Mouse (Mus musculus) layer of hippocampus, adult 9-11 months (tissue): ENCODE measurements around the gene Nkd1.

Source experiments
- DNase-seq: peaks from one replicate; pipeline ENCODE4 v3.0.0; 2022

Gene Nkd1

DNA sequence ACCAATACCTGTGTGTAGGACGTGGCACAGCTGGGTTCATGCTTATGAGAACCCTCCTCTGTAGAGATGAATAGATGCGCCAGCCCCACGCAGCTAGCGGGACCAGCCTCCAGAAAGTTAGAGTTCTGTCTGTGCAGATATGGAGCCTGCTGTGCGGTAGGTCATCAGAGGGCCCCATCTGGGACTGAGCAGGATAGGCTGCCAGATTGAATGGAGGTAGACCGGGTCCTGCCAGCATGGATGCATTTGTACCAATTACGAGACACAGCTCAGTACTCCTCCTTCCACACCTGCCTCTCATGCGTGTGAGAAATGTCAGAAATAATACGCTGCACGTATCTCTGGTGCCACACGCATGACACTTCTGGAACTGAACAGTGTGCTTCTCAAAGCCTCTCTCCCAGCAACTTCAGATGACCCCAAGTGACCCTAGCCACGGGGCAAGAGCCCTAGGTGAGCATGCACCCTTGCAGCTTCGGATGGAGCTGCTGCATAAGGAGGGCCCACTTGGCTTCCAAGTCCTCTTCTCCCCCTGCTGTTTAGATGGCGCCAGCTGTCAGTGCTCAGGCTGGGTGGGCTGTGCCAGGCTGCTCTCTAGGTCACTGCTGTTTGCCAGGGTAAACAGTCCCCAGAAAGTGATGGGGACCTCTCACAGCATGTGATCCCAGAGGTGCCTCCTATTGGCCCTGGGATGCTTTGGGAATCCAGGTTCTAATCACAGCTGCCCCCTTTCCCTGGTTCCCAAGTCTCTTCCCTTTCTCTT is 57.4 kb downstream of the Nkd1 start:
- no peak for DNase-seq

DNA sequence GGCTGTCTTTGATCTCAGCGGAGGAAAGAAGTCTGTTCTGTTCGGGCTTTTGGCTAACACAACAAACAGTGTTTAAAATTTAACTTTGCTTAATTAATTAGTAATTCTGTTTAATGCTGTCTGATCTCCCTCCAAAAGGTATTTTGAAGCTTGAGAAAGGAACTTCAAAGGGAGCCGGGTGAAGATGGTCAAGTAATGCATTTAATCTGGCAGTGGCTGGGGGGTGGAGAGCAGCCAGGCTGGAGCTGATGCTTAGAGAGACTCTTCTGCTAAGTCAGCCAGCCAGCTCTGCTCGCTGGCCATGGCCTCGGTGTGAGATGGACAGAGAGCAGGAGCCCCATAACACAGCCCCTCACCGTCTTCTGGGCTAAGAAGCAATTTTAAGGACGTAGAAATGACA is 58.1 kb downstream of the Nkd1 start:
- DNase-seq, result no peak

DNA sequence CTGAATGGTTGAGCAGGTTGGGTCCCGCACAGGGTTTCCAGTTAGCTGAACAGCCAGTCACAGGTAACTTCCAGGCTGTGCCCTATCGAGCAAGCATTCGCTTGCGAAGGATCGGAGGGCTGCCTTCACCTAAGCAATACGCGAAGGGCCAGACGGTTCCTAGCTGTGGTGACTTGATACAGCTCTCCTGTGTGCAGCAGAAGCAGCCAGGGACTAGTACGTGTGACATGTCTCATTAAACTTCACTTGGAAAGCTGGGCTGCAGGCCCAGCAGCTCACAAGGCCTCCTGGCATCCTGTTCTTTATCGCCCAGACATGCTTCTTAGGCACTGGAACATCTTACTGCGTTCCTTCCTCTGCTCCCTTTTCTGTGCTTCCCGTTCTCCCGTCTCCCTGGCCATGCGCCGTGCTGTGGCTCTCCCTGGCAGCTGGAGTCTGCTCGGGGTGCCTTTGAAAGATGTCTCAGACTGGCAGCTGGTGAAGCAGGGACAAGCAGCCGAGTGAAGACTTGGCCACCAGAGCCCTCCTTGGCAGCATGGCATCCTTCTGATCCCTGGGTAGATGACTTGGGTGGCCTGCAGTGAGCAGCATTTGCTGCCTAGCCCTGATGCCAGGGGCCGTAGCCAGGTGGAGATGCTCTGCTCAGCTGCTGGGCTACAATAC is 58.6 kb downstream of the Nkd1 start:
- no peak for DNase-seq

DNA sequence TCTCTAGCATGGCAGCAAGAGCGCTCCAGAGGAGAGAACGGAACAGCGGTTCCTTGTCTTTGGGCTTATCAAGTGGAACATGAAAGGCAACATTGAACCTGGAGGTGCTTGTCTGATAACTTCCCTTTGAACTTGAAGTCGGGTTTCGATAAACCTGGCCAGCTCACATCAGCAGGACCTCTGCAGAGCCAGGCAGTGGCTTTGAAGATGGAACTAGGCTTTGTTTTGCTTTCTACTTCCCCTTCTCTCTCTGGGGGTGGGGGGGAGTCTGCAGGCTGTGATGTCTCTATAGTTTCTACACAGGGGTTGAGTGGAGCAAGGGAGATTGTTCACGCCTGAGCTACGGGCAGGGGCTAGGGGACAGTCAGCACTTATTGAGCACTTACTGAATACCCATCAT is 59.6 kb downstream of the Nkd1 start:
- DNase-seq, result no peak

DNA sequence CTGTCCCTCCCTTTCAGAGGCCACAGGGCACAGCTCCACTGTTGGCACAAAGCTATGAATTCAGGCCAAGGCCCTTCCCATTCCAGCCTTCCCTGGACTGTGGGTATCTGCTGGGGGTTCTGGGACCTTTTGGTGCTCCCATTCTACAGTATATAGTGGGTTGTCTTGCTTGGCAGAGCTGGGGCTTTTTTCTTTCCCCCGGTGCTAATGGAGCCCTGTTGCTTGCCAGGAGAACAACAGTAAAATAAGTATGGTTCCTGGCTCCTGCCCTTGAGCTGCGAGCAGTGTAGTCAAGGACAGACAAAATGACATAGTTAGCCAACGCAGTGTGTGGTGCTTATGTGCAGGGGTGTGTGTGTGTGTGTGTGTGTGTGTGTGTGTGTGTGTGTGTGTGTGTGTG is 62.7 kb downstream of the Nkd1 start:
- DNase-seq, result no peak

DNA sequence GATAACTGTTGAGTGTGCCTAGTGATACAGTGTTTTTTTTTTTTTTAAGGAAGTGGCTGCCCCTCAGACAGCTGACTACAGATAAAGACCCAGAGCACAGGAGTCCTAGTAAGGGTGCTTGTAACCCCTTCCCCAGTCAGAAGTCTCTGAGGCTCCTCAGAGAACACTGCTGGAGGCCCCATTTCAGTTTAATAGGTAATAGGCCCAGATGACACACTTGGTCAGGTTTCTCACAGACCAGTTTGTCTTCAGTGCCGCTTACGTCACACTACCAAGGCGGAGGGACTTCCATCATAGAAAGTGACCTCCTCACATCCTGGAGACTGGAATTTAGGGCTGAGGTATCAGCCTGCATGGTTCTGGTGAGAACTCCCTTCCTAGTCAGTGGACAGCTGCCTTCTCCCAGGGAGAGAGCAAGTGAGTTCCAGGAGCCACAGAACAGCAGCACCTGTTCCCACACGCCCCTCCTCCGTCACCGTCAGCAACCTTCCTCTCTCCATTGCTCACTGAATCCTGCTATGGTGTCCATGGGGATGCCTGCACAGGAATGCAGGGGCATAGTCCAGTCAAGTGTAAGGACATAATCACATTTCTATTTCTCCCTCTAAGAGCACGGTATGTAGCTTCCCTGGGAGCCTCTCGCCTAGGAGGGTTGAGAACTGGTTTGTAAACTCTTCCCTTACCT is 67.2 kb downstream of the Nkd1 start:
- no peak for DNase-seq

GRCm38 (mm10) chr8:88590226-88590625 is 69.1 kb downstream of the Nkd1 start:
- DNase-seq, result no peak

DNA sequence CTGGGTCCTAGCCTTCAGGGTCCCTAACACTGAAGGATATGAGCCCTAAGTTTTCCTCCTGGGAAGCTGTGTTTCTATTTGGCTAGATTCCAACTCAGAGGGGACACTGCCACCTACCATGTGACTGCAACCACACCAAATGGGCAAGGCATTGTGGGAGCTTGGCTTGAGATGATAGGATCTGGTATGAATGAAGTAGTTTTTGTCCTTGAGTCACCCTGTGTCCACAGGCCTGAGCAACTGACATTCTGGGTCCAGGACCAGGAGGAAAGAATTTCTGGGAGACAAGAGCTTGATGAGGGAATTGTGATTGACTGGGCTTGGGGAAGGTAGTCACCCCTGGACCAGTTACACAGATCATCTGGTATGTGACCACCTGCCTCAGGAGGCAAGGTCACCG is 72.8 kb downstream of the Nkd1 start:
- no peak for DNase-seq

DNA sequence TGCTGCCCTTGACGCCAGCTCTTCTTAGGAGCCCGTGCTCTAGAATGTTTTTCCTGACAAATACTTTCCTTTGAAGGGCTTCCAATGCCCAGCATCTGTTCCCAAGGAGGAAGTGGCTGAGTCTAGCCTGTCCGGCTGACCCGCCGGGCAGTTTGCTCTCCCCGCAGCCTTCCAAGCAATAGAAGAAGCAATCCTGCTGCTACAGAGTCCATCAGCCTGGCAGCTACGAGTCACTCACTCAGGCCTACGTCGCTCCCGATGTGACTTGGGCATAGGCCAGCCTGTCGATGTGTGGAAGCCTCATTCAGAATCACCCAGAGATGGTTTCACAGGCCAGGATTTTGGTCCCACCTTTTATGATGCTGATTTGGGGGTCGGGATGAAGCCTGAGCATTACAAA is 74.9 kb downstream of the Nkd1 start:
- DNase-seq, result no peak

DNA sequence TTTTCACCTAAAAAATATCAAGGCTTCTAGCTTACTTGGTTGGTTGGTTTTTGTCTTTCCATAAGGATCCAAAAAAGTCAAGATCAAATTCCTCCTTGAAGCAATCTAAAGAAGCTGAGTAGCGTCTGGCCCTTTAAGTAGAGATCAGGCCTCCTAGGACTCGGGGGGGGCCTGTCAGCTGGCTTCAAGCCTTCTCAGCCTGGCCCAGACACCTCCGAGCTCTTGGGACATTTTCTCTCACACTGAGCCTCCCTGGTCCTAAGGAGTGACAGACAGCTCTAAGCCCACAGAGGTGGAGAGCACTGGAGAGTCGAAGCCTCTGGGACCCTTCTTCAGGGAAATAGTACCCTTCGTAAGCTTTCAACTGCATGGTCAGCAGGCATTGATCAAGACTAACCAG is 77.4 kb downstream of the Nkd1 start:
- DNase-seq, result no peak

DNA sequence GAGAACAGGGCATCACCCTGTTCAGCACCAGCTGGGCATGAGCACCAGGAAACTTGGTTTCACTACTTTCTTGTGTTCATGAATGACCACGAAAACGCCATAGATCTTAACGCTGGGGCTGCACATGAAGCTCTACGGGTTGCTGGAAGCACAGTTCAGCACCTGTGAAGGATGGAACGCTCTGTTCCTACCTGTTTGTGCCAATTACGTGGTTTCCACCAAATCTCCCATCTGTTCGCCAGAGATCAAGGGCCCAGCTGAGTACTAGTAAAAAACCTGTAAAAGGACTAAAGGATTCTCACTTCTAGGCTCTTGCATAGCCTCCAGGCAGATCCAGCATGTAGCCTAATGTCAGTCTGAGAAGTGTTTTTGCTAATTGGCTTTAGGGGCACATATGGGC is 78.3 kb downstream of the Nkd1 start:
- no peak for DNase-seq

DNA sequence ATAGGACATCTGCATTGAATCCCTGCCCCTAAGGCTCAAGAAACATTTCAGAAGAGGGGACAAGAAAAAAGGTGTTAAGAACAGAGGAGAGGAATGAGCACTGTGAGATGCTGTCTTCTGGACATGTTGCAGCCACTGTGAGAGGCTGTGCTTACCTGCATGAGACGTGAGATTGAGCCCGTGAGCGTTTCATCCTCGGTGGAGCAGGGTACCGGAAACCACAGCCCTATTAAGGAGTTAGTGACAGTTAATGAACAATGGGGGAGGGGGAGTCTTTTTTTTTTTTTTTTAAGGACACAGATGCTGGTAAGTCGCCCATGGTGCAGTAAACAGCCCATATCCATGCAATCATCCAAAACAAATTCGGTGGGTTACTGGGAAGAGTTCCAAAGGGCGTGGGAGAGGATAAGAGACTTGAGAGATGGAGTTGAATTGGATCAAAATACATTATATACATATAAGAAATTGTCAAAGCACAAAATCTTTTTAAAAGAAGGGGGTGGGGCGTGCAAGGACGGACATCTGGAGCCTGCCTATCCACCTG is 82.4 kb downstream of the Nkd1 start:
- DNase-seq, result no peak

GRCm38 (mm10) chr8:88604065-88605038 is 83.2 kb downstream of the Nkd1 start:
- DNase-seq, result peak; percentile 33

- no peak for DNase-seq
Measured at GRCm38 (mm10) chr8:88605361-88606040, 84.3 kb downstream of the Nkd1 start.

- no peak for DNase-seq
Measured at GRCm38 (mm10) chr8:88609036-88609435, 87.9 kb downstream of the Nkd1 start.

GRCm38 (mm10) chr8:88610271-88610670 is 89.1 kb downstream of the Nkd1 start:
- no peak for DNase-seq

GRCm38 (mm10) chr8:88614981-88615380 is 93.8 kb downstream of the Nkd1 start:
- DNase-seq, result no peak

- DNase-seq, result no peak
Measured at GRCm38 (mm10) chr8:88618612-88619011, 97.5 kb downstream of the Nkd1 start.

GRCm38 (mm10) chr8:88619513-88619912 is 98.4 kb downstream of the Nkd1 start:
- DNase-seq, result no peak

GRCm38 (mm10) chr8:88620931-88621330 is 99.8 kb downstream of the Nkd1 start:
- DNase-seq, result no peak

DNA sequence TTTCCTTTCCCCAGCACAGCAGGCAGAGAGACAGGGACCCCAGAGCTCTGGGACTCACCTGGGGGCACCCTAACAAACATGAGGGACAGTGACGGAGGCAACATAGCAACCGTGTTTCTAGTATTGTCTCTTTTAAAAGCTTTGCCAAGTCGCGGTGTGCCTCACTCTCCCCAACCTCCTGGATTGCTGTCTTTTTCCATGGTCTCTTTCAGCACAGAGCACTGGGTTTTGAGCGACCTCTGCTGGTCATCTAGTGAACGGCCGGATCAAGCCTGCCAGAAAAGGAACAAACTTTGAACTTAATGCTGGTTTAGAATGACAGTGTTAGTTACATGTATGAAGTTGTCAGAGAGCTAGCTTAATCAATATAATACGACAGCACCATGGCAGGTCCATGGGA is 100.3 kb downstream of the Nkd1 start:
- DNase-seq, result peak; percentile 69

- no peak for DNase-seq
Measured at GRCm38 (mm10) chr8:88623351-88623750, 102.2 kb downstream of the Nkd1 start.
